Mouse (Mus musculus) small intestine, adult 2 months (tissue): Measurements from ENCODE around the gene Fam185a. TPM values are rescaled to one million over a fixed set of nuclear protein-coding genes. Genes with fewer than 3 reads are reported as not detected.

ENCODE experiments used
- H3K27ac ChIP-seq: fragments of 200-500 bp; 2 replicates; pipeline ENCODE4 v1.5.1; 2012; ENCODE audit warnings: low read depth, low read length, control low read depth, inconsistent platforms; ENCODE audit not compliant: insufficient read depth
- H3K27me3 ChIP-seq: fragments of 200-500 bp; 2 replicates; pipeline ENCODE4 v1.6.1; 2012; ENCODE audit warnings: mild to moderate bottlenecking, moderate library complexity, low read length, inconsistent platforms; ENCODE audit not compliant: control insufficient read depth, insufficient read depth
- H3K36me3 ChIP-seq: fragments of 200-500 bp; 2 replicates; pipeline ENCODE4 v1.6.1; 2012; ENCODE audit warnings: mild to moderate bottlenecking, low read length, control low read depth, inconsistent platforms; ENCODE audit not compliant: control insufficient read depth, insufficient read depth
- H3K4me1 ChIP-seq: fragments of 200-500 bp; 2 replicates; pipeline ENCODE4 v1.6.1; 2012; ENCODE audit warnings: low read length, inconsistent platforms, mixed read lengths; ENCODE audit not compliant: control insufficient read depth, insufficient read depth, insufficient read length
- H3K4me3 ChIP-seq: fragments of 200-500 bp; 2 replicates; pipeline ENCODE4 v1.5.1; 2012; ENCODE audit warnings: low read depth, mild to moderate bottlenecking, control low read depth, inconsistent platforms, low read length, moderate library complexity
- CTCF ChIP-seq: fragments of 200-500 bp; IDR thresholded peaks from 2 replicates; pipeline ENCODE4 v1.5.1; 2012; ENCODE audit warnings: low read depth, mild to moderate bottlenecking, control low read depth, inconsistent platforms, low read length, moderate library complexity, mixed read lengths; ENCODE audit not compliant: insufficient replicate concordance, insufficient read length; ENCODE audit errors: extremely low read depth
- POLR2A ChIP-seq: fragments of 200-500 bp; IDR thresholded peaks from 2 replicates; pipeline ENCODE4 v1.6.1; 2012; ENCODE audit warnings: low read depth, mild to moderate bottlenecking, control low read depth, inconsistent platforms, low read length, moderate library complexity
- WGBS: fragments of 180-500 bp; shearing (Covaris S2); methylation state at CpG from one replicate; pipeline ENCODE4 v1.1.7; 2018; 5-methylcytosine and 5-hydroxymethylcytosine counted together
- polyA plus RNA-seq: library from polyadenylated mRNA; depleted of rRNA; stranded (reverse); fragments of >200 nt; gene quantifications from 2 replicates; pipeline ENCODE4 v1.2.3, GENCODE M21; 2012

Fam185a gene
- polyA plus RNA-seq, 1 experiment, result 2.3 TPM

- Histone ChIP-seq H3K4me3 (no peak overlapping the region), H3K36me3 (no peaks in the 10 kb centered on the region), H3K27ac (no peak overlapping the region), H3K27me3 (no peaks in the 10 kb centered on the region), H3K4me1 (no peaks in the 10 kb centered on the region; the same call in 1 of the 2 replicates)
- 65% methylated on average over 13 of the region's 13 CpGs for WGBS
- no peak for TF ChIP-seq CTCF
- no peak for TF ChIP-seq POLR2A
Observed at GRCm38 (mm10) chr5:21502936-21503610, 78.3 kb downstream of the Fam185a start.

- Histone ChIP-seq H3K36me3 (no peaks in the 10 kb centered on the region), H3K4me1 (no peaks in the 10 kb centered on the region; the same call in 1 of the 2 replicates)
Observed at GRCm38 (mm10) chr5:21505159-21505558, 80.4 kb downstream of the Fam185a start.

GRCm38 (mm10) chr5:21506887-21507286 is 82.1 kb downstream of the Fam185a start:
- no peaks in the 10 kb centered on the region for H3K36me3 ChIP-seq
- no peak overlapping the region for H3K27ac ChIP-seq
- H3K27me3 ChIP-seq, result no peaks in the 10 kb centered on the region
- WGBS, result 62% methylated on average over 1 of the region's 1 CpGs
- TF ChIP-seq POLR2A (no peak), CTCF (no peak)
- H3K4me3 ChIP-seq, result no peak overlapping the region
- H3K4me1 ChIP-seq, result no peaks in the 10 kb centered on the region; the same call in 1 of the 2 replicates

More at GRCm38 (mm10) chr5:21505159-21505558, 80.4 kb downstream of the Fam185a start:
- Histone ChIP-seq H3K27ac (no peak overlapping the region), H3K27me3 (no peaks in the 10 kb centered on the region), H3K4me3 (no peak overlapping the region)
- no peak for TF ChIP-seq CTCF
- no peak for TF ChIP-seq POLR2A
- WGBS, result 84% methylated on average over 8 of the region's 8 CpGs

- Histone ChIP-seq H3K27ac (no peak overlapping the region), H3K27me3 (no peaks in the 10 kb centered on the region), H3K4me1 (no peaks in the 10 kb centered on the region; the same call in 1 of the 2 replicates), H3K4me3 (no peak overlapping the region), H3K36me3 (no peaks in the 10 kb centered on the region)
- TF ChIP-seq POLR2A (no peak), CTCF (no peak)
- 65% methylated on average over 4 of the region's 4 CpGs for WGBS
Observed at GRCm38 (mm10) chr5:21509801-21510200, 85.0 kb downstream of the Fam185a start.

- Histone ChIP-seq H3K4me3 (no peak overlapping the region), H3K4me1 (no peaks in the 10 kb centered on the region; the same call in 1 of the 2 replicates), H3K36me3 (no peaks in the 10 kb centered on the region), H3K27ac (no peak overlapping the region), H3K27me3 (no peaks in the 10 kb centered on the region)
- TF ChIP-seq CTCF (no peak), POLR2A (no peak)
- WGBS, result 75% methylated on average over 10 of the region's 10 CpGs
Observed at GRCm38 (mm10) chr5:21513363-21513762, 88.6 kb downstream of the Fam185a start.

DNA sequence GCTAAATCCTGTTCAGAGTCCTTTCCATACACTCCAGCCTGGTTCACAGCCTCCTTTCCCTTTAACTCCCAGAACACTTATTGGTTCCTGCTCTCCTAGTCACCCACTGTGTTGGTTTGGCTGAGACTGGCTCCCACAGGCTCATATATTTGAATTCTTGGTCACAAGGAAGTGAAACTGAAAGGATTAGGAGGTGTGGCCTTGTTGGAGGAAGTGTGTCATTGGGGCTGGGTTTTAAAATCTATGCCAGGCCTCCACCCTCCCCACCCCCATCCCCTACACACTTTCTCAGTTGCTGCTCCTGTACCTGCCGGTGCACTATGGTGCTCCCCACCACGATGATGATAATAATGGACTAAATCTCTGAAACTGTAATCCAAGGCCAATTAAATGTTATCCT is 92.8 kb downstream of the Fam185a start:
- no peaks in the 10 kb centered on the region for H3K36me3 ChIP-seq

DNA sequence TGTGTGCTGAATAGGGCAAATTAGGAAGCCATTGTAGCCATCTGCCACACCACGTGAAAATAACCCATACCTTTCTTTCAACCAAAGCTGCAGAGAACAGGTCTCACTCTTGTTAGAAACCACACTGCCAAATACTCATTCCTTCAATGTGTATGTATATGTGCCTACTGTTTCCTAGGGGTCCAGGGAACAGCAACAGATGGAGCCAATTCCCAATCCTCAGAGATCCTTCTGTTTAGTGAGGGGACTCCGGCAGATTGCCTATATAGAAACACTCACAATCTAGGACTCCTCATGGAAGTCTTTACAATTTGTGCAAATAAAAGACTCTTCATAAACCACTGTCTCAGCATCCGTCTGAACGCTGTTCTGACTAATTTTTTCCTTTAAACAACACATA is 93.4 kb downstream of the Fam185a start:
- 88% methylated on average over 4 of the region's 4 CpGs for WGBS

More for the DNA sequence above, 92.8 kb downstream of the Fam185a start:
- Histone ChIP-seq H3K27ac (no peak overlapping the region), H3K4me1 (no peaks in the 10 kb centered on the region), H3K4me3 (no peak overlapping the region), H3K27me3 (no peaks in the 10 kb centered on the region)
- TF ChIP-seq POLR2A, result no peak
- no peak for TF ChIP-seq CTCF
- 83% methylated on average over 2 of the region's 2 CpGs for WGBS

More for the DNA sequence above, 93.4 kb downstream of the Fam185a start:
- Histone ChIP-seq H3K4me3 (no peak overlapping the region), H3K27ac (no peak overlapping the region), H3K4me1 (no peaks in the 10 kb centered on the region), H3K36me3 (no peaks in the 10 kb centered on the region), H3K27me3 (no peaks in the 10 kb centered on the region)
- TF ChIP-seq POLR2A, result no peak
- TF ChIP-seq CTCF, result no peak
